Mouse (Mus musculus) embryonic facial prominence, embryonic 13.5 days (tissue): ENCODE measurements around the gene Polr2i. TPM values are rescaled to one million over a fixed set of nuclear protein-coding genes. Genes with fewer than 3 reads are reported as not detected.
"Not testable (repeated sequence)": the region's sequence is repeated elsewhere in the genome, so short reads cannot be mapped to it uniquely, and the experiment has no call there.

Experiments
- ATAC-seq: fragments of 200-750 bp; cut with Nextera tagmentation; 2 replicates; pipeline ENCODE4 v1.8.0; 2017; ENCODE audit warnings: low read depth; ENCODE audit not compliant: insufficient number of reproducible peaks, insufficient read depth, low FRiP score, low TSS enrichment
- H3K27ac ChIP-seq: fragments of 300-500 bp; sonication (generic); 2 replicates; pipeline ENCODE4 v1.5.1; 2015; ENCODE audit warnings: moderate library complexity, mild to moderate bottlenecking, inconsistent platforms
- H3K27me3 ChIP-seq: fragments of 300-500 bp; sonication (generic); 2 replicates; pipeline ENCODE4 v1.6.1; 2015; ENCODE audit warnings: mild to moderate bottlenecking, inconsistent platforms
- H3K36me3 ChIP-seq: fragments of 300-500 bp; sonication (generic); 2 replicates; pipeline ENCODE4 v1.6.1; 2015; ENCODE audit warnings: mild to moderate bottlenecking, inconsistent platforms
- H3K4me1 ChIP-seq: fragments of 300-500 bp; sonication (generic); 2 replicates; pipeline ENCODE4 v1.6.1; 2015; ENCODE audit warnings: inconsistent platforms
- H3K4me2 ChIP-seq: fragments of 300-500 bp; sonication (generic); 2 replicates; pipeline ENCODE4 v1.6.1; 2015; ENCODE audit warnings: moderate library complexity, mild to moderate bottlenecking, inconsistent platforms
- H3K4me3 ChIP-seq: fragments of 300-500 bp; sonication (generic); 2 replicates; pipeline ENCODE4 v1.5.1; 2015; ENCODE audit warnings: mild to moderate bottlenecking, inconsistent platforms
- H3K9ac ChIP-seq: fragments of 300-500 bp; sonication (generic); 2 replicates; pipeline ENCODE4 v1.6.1; 2015; ENCODE audit warnings: mild to moderate bottlenecking, inconsistent platforms
- H3K9me3 ChIP-seq: fragments of 300-500 bp; sonication (generic); 2 replicates; pipeline ENCODE4 v1.6.1; 2016; ENCODE audit warnings: inconsistent platforms
- WGBS: fragments of 180-500 bp; shearing (Covaris S2); methylation state at CpG from one replicate; pipeline ENCODE4 v1.1.7; 2015; ENCODE audit warnings: mixed read lengths; 5-methylcytosine and 5-hydroxymethylcytosine counted together
- polyA plus RNA-seq: library from polyadenylated mRNA; unstranded; fragments of >200 nt; fragmentation: Nextera tagmentation; extraction: Ambion mirVana; gene quantifications from 2 replicates; pipeline ENCODE4 v1.2.1, GENCODE M21; 2015

Gene Polr2i
- 180 and 201 TPM in 2 replicates for polyA plus RNA-seq

GRCm38 (mm10) chr7:30231669-30232454, at the start of gene Polr2i, which contains the start of gene Tbcb:
TSS of gene Polr2i (plus strand) at chr7:30231948.
TSS of gene Tbcb (minus strand) at chr7:30232272.
- H3K27ac ChIP-seq: peak within 1 kb of the TSS; percentile 94
- peak; percentile 90 for ATAC-seq
- no peaks in the 10 kb centered on the region for H3K9me3 ChIP-seq
- peaks cover 39% of the 10 kb centered on the region for H3K36me3 ChIP-seq
- peak within 1 kb of the TSS; percentile 66 for H3K4me3 ChIP-seq
- no peaks in the 10 kb centered on the region for H3K27me3 ChIP-seq
- peak within 1 kb of the TSS; percentile 80 for H3K9ac ChIP-seq
- peak within 1 kb of the TSS; percentile 80 for H3K4me2 ChIP-seq
- under 1% methylated on average over 67 of the region's 67 CpGs for WGBS
- H3K4me1 ChIP-seq: peaks cover 19% of the 10 kb centered on the region

- H3K4me1 ChIP-seq, H3K9ac ChIP-seq, H3K4me2 ChIP-seq, H3K9me3 ChIP-seq, H3K4me3 ChIP-seq, H3K27me3 ChIP-seq, H3K27ac ChIP-seq, ATAC-seq: not testable (repeated sequence)
- peaks cover 42% of the 10 kb centered on the region for H3K36me3 ChIP-seq
- WGBS: 73% methylated on average over 7 of the region's 7 CpGs
Observed at GRCm38 (mm10) chr7:30183189-30183588, 48.6 kb upstream of the Polr2i start.

GRCm38 (mm10) chr7:30183879-30184289, 47.9 kb upstream of the Polr2i start, which contains the start of gene Cox7a1:
TSS of gene Cox7a1 (plus strand) at chr7:30184144.
- no peaks in the 10 kb centered on the region for H3K9me3 ChIP-seq
- no peak for ATAC-seq
- WGBS: 3% methylated on average over 11 of the region's 11 CpGs
- no peak within 1 kb of the TSS for H3K4me3 ChIP-seq
- no peaks in the 10 kb centered on the region for H3K27me3 ChIP-seq
- H3K27ac ChIP-seq: no peak within 1 kb of the TSS
- H3K36me3 ChIP-seq: peaks cover 42% of the 10 kb centered on the region
- H3K4me1 ChIP-seq: peaks cover 8% of the 10 kb centered on the region
- peak within 1 kb of the TSS; percentile 51 for H3K4me2 ChIP-seq
- H3K9ac ChIP-seq: no peak within 1 kb of the TSS

- Histone ChIP-seq H3K9ac (no peak overlapping the region), H3K27ac (no peak overlapping the region), H3K4me2 (no peak overlapping the region), H3K36me3 (peaks cover 46% of the 10 kb centered on the region), H3K9me3 (no peaks in the 10 kb centered on the region), H3K4me3 (no peak overlapping the region), H3K27me3 (no peaks in the 10 kb centered on the region), H3K4me1 (peaks cover 8% of the 10 kb centered on the region)
- 69% methylated on average over 13 of the region's 13 CpGs for WGBS
- ATAC-seq: no peak
Observed at GRCm38 (mm10) chr7:30184641-30185348, 47.0 kb upstream of the Polr2i start.

- 64% methylated on average over 12 of the region's 12 CpGs for WGBS
- no peak overlapping the region for H3K4me2 ChIP-seq
Observed at GRCm38 (mm10) chr7:30188344-30189115, 43.2 kb upstream of the Polr2i start.

GRCm38 (mm10) chr7:30189116-30189491, 42.6 kb upstream of the Polr2i start:
- H3K9me3 ChIP-seq: no peaks in the 10 kb centered on the region
- H3K27me3 ChIP-seq: no peaks in the 10 kb centered on the region
- H3K9ac ChIP-seq: no peak overlapping the region
- H3K4me3 ChIP-seq: no peak overlapping the region
- H3K36me3 ChIP-seq: peaks cover 75% of the 10 kb centered on the region
- no peak overlapping the region for H3K27ac ChIP-seq
- no peak for ATAC-seq
- WGBS: 84% methylated on average over 4 of the region's 4 CpGs
- H3K4me2 ChIP-seq: no peak overlapping the region
- H3K4me1 ChIP-seq: peaks cover 16% of the 10 kb centered on the region

More at GRCm38 (mm10) chr7:30188344-30189115, 43.2 kb upstream of the Polr2i start:
- Histone ChIP-seq H3K9me3 (no peaks in the 10 kb centered on the region), H3K4me3 (no peak overlapping the region), H3K27me3 (no peaks in the 10 kb centered on the region), H3K36me3 (peaks cover 75% of the 10 kb centered on the region), H3K4me1 (peaks cover 19% of the 10 kb centered on the region), H3K9ac (no peak overlapping the region), H3K27ac (no peak overlapping the region)
- ATAC-seq: no peak

GRCm38 (mm10) chr7:30192088-30192487, 39.7 kb upstream of the Polr2i start:
- no peaks in the 10 kb centered on the region for H3K9me3 ChIP-seq
- H3K4me1 ChIP-seq: peaks cover 21% of the 10 kb centered on the region
- H3K27me3 ChIP-seq: no peaks in the 10 kb centered on the region
- no peak overlapping the region for H3K27ac ChIP-seq
- 0 out of 2 replicates have a peak overlapping the region, but pooled peaks have one; percentile 81 for H3K4me3 ChIP-seq
- WGBS: 88% methylated on average over 12 of the region's 12 CpGs
- no peak for ATAC-seq
- H3K4me2 ChIP-seq: peak overlapping the region; percentile 80
- peaks cover 53% of the 10 kb centered on the region for H3K36me3 ChIP-seq
- H3K9ac ChIP-seq: no peak overlapping the region

DNA sequence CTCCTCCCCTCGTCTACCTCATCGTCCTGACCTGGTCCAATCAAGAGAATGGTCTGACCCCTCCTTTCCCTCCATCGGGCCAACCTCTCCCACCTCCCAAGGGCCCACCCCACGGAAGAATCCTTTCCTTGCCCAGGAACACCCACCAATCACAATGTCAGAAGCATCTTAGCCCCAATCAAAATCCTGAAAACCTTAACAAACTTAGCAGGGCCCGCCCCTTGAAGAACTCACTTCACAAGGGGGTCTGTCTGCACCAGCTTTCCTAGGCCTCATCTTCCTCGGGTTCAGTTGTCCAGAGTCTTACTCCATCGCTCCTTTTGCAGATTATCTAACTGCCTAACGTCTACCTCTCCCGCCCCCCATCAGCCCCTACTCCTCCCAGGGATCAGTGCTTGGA, 38.7 kb upstream of the Polr2i start:
- 20% methylated on average over 9 of the region's 9 CpGs for WGBS
- H3K4me3 ChIP-seq: peak overlapping the region; percentile 81
- no peaks in the 10 kb centered on the region for H3K27me3 ChIP-seq
- peak overlapping the region; percentile 90 for H3K27ac ChIP-seq
- ATAC-seq: 0 out of 2 replicates have a peak, but pooled peaks have one; percentile 38
- H3K9ac ChIP-seq: peak overlapping the region; percentile 84
- H3K9me3 ChIP-seq: no peaks in the 10 kb centered on the region
- H3K4me2 ChIP-seq: peak overlapping the region; percentile 80
- peaks cover 21% of the 10 kb centered on the region for H3K4me1 ChIP-seq
- peaks cover 43% of the 10 kb centered on the region for H3K36me3 ChIP-seq

GRCm38 (mm10) chr7:30193581-30194100, 38.1 kb upstream of the Polr2i start:
- peak; percentile 33; the same call in 1 of the 2 replicates for ATAC-seq
- 1% methylated on average over 23 of the region's 26 CpGs for WGBS

DNA sequence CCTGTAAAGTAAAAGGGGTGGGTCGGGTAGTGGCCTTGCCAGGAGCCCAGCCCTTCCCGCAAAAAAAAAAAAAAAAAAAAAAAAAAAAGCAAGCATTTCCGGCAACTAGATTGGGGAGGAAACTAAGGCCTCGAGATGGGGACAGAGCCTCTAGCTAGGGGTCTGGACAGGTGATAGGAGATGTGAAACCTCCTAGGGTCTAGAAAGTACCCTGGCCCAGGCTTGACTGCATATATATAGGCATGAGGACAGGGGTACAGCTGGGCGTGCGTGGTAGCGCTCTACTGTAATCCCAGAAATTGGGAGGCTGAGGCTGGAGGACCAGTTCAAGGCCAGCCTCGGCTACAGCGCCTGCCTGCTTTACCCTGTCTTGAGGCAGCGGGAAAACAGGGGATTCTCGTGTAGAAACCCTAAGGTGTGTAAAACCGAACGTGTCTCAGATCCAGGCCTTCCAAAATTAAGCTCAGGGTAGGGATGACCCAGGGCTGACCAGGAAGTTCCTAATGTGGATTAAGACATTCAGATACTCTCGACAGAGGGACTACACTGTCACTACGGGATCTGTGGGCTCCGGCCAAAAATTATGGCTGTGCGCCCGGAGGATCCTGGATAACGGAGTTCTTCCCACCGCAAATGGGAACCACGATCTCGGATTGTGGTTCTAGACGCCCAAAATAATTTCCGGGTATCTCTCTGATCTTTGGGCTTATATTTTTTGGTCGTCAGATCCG, 37.5 kb upstream of the Polr2i start:
- H3K9me3 ChIP-seq: no peaks in the 10 kb centered on the region
- H3K4me1 ChIP-seq: peaks cover 21% of the 10 kb centered on the region
- H3K9ac ChIP-seq: peak overlapping the region; percentile 84
- no peaks in the 10 kb centered on the region for H3K27me3 ChIP-seq
- peak overlapping the region; percentile 80 for H3K4me2 ChIP-seq
- ATAC-seq: no peak
- peak overlapping the region; percentile 81 for H3K4me3 ChIP-seq
- H3K27ac ChIP-seq: peak overlapping the region; percentile 90
- WGBS: under 1% methylated on average over 26 of the region's 26 CpGs
- peaks cover 31% of the 10 kb centered on the region for H3K36me3 ChIP-seq

More at GRCm38 (mm10) chr7:30193581-30194100, 38.1 kb upstream of the Polr2i start:
- no peaks in the 10 kb centered on the region for H3K27me3 ChIP-seq
- peak overlapping the region; percentile 80 for H3K4me2 ChIP-seq
- peak overlapping the region; percentile 90 for H3K27ac ChIP-seq
- peak overlapping the region; percentile 81 for H3K4me3 ChIP-seq
- no peaks in the 10 kb centered on the region for H3K9me3 ChIP-seq
- H3K9ac ChIP-seq: peak overlapping the region; percentile 84
- peaks cover 37% of the 10 kb centered on the region for H3K36me3 ChIP-seq
- H3K4me1 ChIP-seq: peaks cover 21% of the 10 kb centered on the region
